Mouse (Mus musculus) kidney, adult 2 months (tissue): Measurements from ENCODE around the gene Sh3gl3.

ENCODE experiments used
- CTCF ChIP-seq: fragments of 200-500 bp; conservative IDR thresholded peaks from 2 replicates; pipeline ENCODE4 v1.5.1; 2011; ENCODE audit warnings: low read depth, mild to moderate bottlenecking, control low read depth, low read length, moderate library complexity, mixed read lengths; ENCODE audit not compliant: insufficient read depth, insufficient read length
- POLR2A ChIP-seq: fragments of 200-500 bp; IDR thresholded peaks from one replicate; pipeline ENCODE4 v1.6.1; 2011; ENCODE audit warnings: low read depth, low read length, control low read depth

GRCm38 (mm10) chr7:82180919-82181318 is 7.3 kb downstream of the Sh3gl3 start:
- TF ChIP-seq CTCF (no peak), POLR2A (no peak)
